In genomic region chr5:92219826-92220225, GRCm38 (mm10) we compare ENCODE assay signal across 12 mouse cellular contexts. TPM values are rescaled to one million over a fixed set of nuclear protein-coding genes. Genes with fewer than 3 reads are reported as not detected.
DNase-seq lines count a peak whose midpoint lies in the region; ATAC-seq and TF ChIP-seq lines count a peak whose summit lies in the region.
"Had no signal": no experiment of that assay in that cellular context is flagged by ENCODE, and none has a peak within 500 bp of the region (broad histone marks: within the 10 kb centered on the region; RNA-seq: fewer than 3 reads in every experiment).

No protein-coding gene starts in this region.

- WGBS in forebrain, postnatal 0 days, result 57% methylated on average over 6 of the region's 6 CpGs
- 68% methylated on average over 6 of the region's 6 CpGs for WGBS in forebrain, embryonic 10.5 days
- WGBS in neural tube, embryonic 15.5 days, result 70% methylated on average over 6 of the region's 6 CpGs
- 71% methylated on average over 6 of the region's 6 CpGs for WGBS in hindbrain, embryonic 13.5 days
- 79% methylated on average over 6 of the region's 6 CpGs for whole genome bisulfite sequencing in thymus, adult 2 months

- H3K4me1 ChIP-seq in forebrain, postnatal 0 days (ENCODE audit: insufficient read depth), result no peaks in the 10 kb centered on the region
- H3K4me1 ChIP-seq in forebrain, embryonic 10.5 days, result peaks cover 9% of the 10 kb centered on the region; the same call in 1 of the 2 replicates
- H3K4me1 ChIP-seq in neural tube, embryonic 15.5 days, result peaks cover 7% of the 10 kb centered on the region
- peaks cover 18% of the 10 kb centered on the region for H3K4me1 ChIP-seq in hindbrain, embryonic 13.5 days (replicated peaks)
- no peaks in the 10 kb centered on the region for H3K4me1 ChIP-seq in thymus, adult 2 months (replicated peaks; ENCODE audit: control insufficient read depth, insufficient read depth, low read length)

- peak; percentile 32; the same call in 1 of the 2 replicates for ATAC-seq in forebrain, postnatal 0 days
- ATAC-seq in neural tube, embryonic 15.5 days (ENCODE audit: low FRiP score), result no peak
- 0 out of 2 replicates have a peak, but pooled peaks have one; percentile 41 for ATAC-seq in hindbrain, embryonic 13.5 days (ENCODE audit: low FRiP score)

- H3K4me3 ChIP-seq in forebrain, postnatal 0 days (ENCODE audit: low read depth, low read length), result no peak overlapping the region
- no peak overlapping the region for H3K4me3 ChIP-seq in forebrain, embryonic 10.5 days
- H3K4me3 ChIP-seq in neural tube, embryonic 15.5 days (replicated peaks), result no peak overlapping the region
- no peak overlapping the region for H3K4me3 ChIP-seq in hindbrain, embryonic 13.5 days
- no peak overlapping the region for H3K4me3 ChIP-seq in thymus, adult 2 months (ENCODE audit: control insufficient read depth, insufficient read depth, low read length)

- TF ChIP-seq CTCF in forebrain, postnatal 0 days (IDR thresholded peaks at IDR 0.05; ENCODE audit: low read depth), result no peak
- no peak for TF ChIP-seq CTCF in thymus, adult 2 months (IDR thresholded peaks at IDR 0.05; ENCODE audit: borderline replicate concordance, control insufficient read depth, extremely low read depth, insufficient read depth, low read length, poor library complexity)

- no peaks in the 10 kb centered on the region for H3K27me3 ChIP-seq in forebrain, postnatal 0 days (ENCODE audit: insufficient read depth, low read length)
- H3K27me3 ChIP-seq in forebrain, embryonic 10.5 days (ENCODE audit: poor library complexity, severe bottlenecking), result no peaks in the 10 kb centered on the region
- H3K27me3 ChIP-seq in neural tube, embryonic 15.5 days (replicated peaks), result no peaks in the 10 kb centered on the region
- no peaks in the 10 kb centered on the region for H3K27me3 ChIP-seq in hindbrain, embryonic 13.5 days
- no peaks in the 10 kb centered on the region for H3K27me3 ChIP-seq in thymus, adult 2 months (ENCODE audit: control insufficient read depth, insufficient read depth, low read length)

- no peak overlapping the region for H3K4me2 ChIP-seq in forebrain, postnatal 0 days (ENCODE audit: low read depth)
- H3K4me2 ChIP-seq in neural tube, embryonic 15.5 days, result no peak overlapping the region
- no peak overlapping the region for H3K4me2 ChIP-seq in hindbrain, embryonic 13.5 days

- H3K36me3 ChIP-seq in forebrain, postnatal 0 days (ENCODE audit: insufficient read depth), result no peaks in the 10 kb centered on the region
- H3K36me3 ChIP-seq in forebrain, embryonic 10.5 days (replicated peaks), result no peaks in the 10 kb centered on the region
- no peaks in the 10 kb centered on the region for H3K36me3 ChIP-seq in neural tube, embryonic 15.5 days
- H3K36me3 ChIP-seq in hindbrain, embryonic 13.5 days, result no peaks in the 10 kb centered on the region
- no peaks in the 10 kb centered on the region for H3K36me3 ChIP-seq in thymus, adult 2 months (ENCODE audit: control insufficient read depth, insufficient read depth, low read length)

- no peak for TF ChIP-seq POLR2A in thymus, adult 2 months (IDR thresholded peaks at IDR 0.05; ENCODE audit: control insufficient read depth, extremely low read depth, insufficient read depth, low read length, poor library complexity)

- no peak for DNase-seq in forebrain, postnatal 0 days
- DNase-seq in forebrain, embryonic 10.5 days (ENCODE audit: extremely low spot score, low spot score), result no peak
- no peak for DNase-seq in neural tube, embryonic 10.5 days (ENCODE audit: extremely low spot score, low spot score)
- peak; percentile 21 to 36 for DNase-seq in urinary bladder, postnatal 36 days (ENCODE audit: low spot score in 2 of 2)
- no peak for DNase-seq in adrenal gland, postnatal 14 days
- DNase-seq in thymus, adult 2 months, result no peak
- DNase-seq: adrenal gland, adult 8-10 months; cerebellum, adult 8-10 months had no signal

- H3K27ac ChIP-seq in forebrain, postnatal 0 days (ENCODE audit: low read depth, low read length), result no peak overlapping the region
- H3K27ac ChIP-seq in forebrain, embryonic 10.5 days, result no peak overlapping the region
- 0 out of 2 replicates have a peak overlapping the region, but pooled peaks have one; percentile 51 for H3K27ac ChIP-seq in neural tube, embryonic 15.5 days (replicated peaks)
- H3K27ac ChIP-seq in hindbrain, embryonic 13.5 days, result peak overlapping the region; percentile 84; the same call in 1 of the 2 replicates
- H3K27ac ChIP-seq in thymus, adult 2 months (ENCODE audit: control insufficient read depth, insufficient read depth, low read length), result no peak overlapping the region
- H3K27ac ChIP-seq: macrophage had no signal

- no peaks in the 10 kb centered on the region for H3K9me3 ChIP-seq in forebrain, postnatal 0 days (ENCODE audit: low read length)
- no peaks in the 10 kb centered on the region for H3K9me3 ChIP-seq in forebrain, embryonic 10.5 days
- no peaks in the 10 kb centered on the region for H3K9me3 ChIP-seq in neural tube, embryonic 15.5 days (replicated peaks)
- no peaks in the 10 kb centered on the region for H3K9me3 ChIP-seq in hindbrain, embryonic 13.5 days

- no peak overlapping the region for H3K9ac ChIP-seq in forebrain, postnatal 0 days
- no peak overlapping the region for H3K9ac ChIP-seq in neural tube, embryonic 15.5 days (replicated peaks)
- H3K9ac ChIP-seq in hindbrain, embryonic 13.5 days, result no peak overlapping the region

RNA-seq across cellular contexts. Expression of gene U90926, which starts 4.6 kb away (rescaled TPM):
- not detected in 2 replicates for total RNA-seq in forebrain, postnatal 0 days (2014; rRNA removed)
- not detected in 2 replicates for polyA plus RNA-seq in forebrain, postnatal 0 days (2015; fragmentation: Nextera tagmentation; extraction: Ambion mirVana)
- polyA plus RNA-seq in forebrain, embryonic 10.5 days (2016; fragmentation: Nextera tagmentation; extraction: Ambion mirVana), result not detected in 2 replicates
- not detected in 2 replicates for polyA plus RNA-seq in neural tube, embryonic 15.5 days (2015; fragmentation: Nextera tagmentation; extraction: Ambion mirVana)
- not detected in 2 replicates for polyA plus RNA-seq in hindbrain, embryonic 13.5 days (2015; fragmentation: Nextera tagmentation; extraction: Ambion mirVana)
- 1.1 TPM in 1 of 2 replicates, not detected in the other for total RNA-seq in adrenal gland, postnatal 14 days (2021)
- 0.45 TPM in 1 of 2 replicates, not detected in the other for polyA plus RNA-seq in thymus, adult 2 months (2012; rRNA removed)
- total RNA-seq: adrenal gland, adult 8-10 months had no signal
- polyA plus RNA-seq: limb, embryonic 11.5 days; macrophage had no signal

RNA-seq across cellular contexts. Expression of gene Ppef2, which starts 36.3 kb away (rescaled TPM):
- 0.08 and 0.24 TPM in 2 replicates for total RNA-seq in forebrain, postnatal 0 days (2014; rRNA removed)
- 0.31 and 0.44 TPM in 2 replicates for polyA plus RNA-seq in forebrain, postnatal 0 days (2015; fragmentation: Nextera tagmentation; extraction: Ambion mirVana)
- polyA plus RNA-seq in forebrain, embryonic 10.5 days (2016; fragmentation: Nextera tagmentation; extraction: Ambion mirVana), result 0.23 TPM in 1 of 2 replicates, not detected in the other
- polyA plus RNA-seq in neural tube, embryonic 15.5 days (2015; fragmentation: Nextera tagmentation; extraction: Ambion mirVana), result 0.50 TPM in 1 of 2 replicates, not detected in the other
- polyA plus RNA-seq in hindbrain, embryonic 13.5 days (2015; fragmentation: Nextera tagmentation; extraction: Ambion mirVana), result 0.32 and 0.70 TPM in 2 replicates
- 0.22 TPM in 1 of 2 replicates, not detected in the other for total RNA-seq in adrenal gland, postnatal 14 days (2021)
- 1.3 and 1.7 TPM in 2 replicates for polyA plus RNA-seq in thymus, adult 2 months (2012; rRNA removed)
- polyA plus RNA-seq: macrophage had no signal

RNA-seq across cellular contexts. Expression of gene Naaa, which starts 58.1 kb away (rescaled TPM):
- 22.5 and 33.1 TPM in 2 replicates for total RNA-seq in forebrain, postnatal 0 days (2014; rRNA removed)
- 15.4 and 23.6 TPM in 2 replicates for polyA plus RNA-seq in forebrain, postnatal 0 days (2015; fragmentation: Nextera tagmentation; extraction: Ambion mirVana)
- polyA plus RNA-seq in forebrain, embryonic 10.5 days (2016; fragmentation: Nextera tagmentation; extraction: Ambion mirVana), result 2.6 and 3.3 TPM in 2 replicates
- 20.6 and 22.7 TPM in 2 replicates for polyA plus RNA-seq in neural tube, embryonic 15.5 days (2015; fragmentation: Nextera tagmentation; extraction: Ambion mirVana)
- polyA plus RNA-seq in hindbrain, embryonic 13.5 days (2015; fragmentation: Nextera tagmentation; extraction: Ambion mirVana), result 15.0 and 19.2 TPM in 2 replicates
- total RNA-seq in adrenal gland, postnatal 14 days (2021), result 19.6 and 26.8 TPM in 2 replicates
- polyA plus RNA-seq in thymus, adult 2 months (2012; rRNA removed), result 36.0 and 50.7 TPM in 2 replicates

Comparison
In these comparisons a context has a peak if more than half of its experiments do, and no peak if none do; other contexts are left out.
1. DNase-seq: peak in urinary bladder, postnatal 36 days (2 of 2); none in forebrain, postnatal 0 days (single experiment), forebrain, embryonic 10.5 days (single experiment), neural tube, embryonic 10.5 days (single experiment), adrenal gland, postnatal 14 days (single experiment) and thymus, adult 2 months (single experiment).
2. H3K27ac ChIP-seq: peak in neural tube, embryonic 15.5 days (single experiment) and hindbrain, embryonic 13.5 days (single experiment); none in forebrain, postnatal 0 days (single experiment), forebrain, embryonic 10.5 days (single experiment) and thymus, adult 2 months (single experiment).